Mouse (Mus musculus): ENCODE results near the gene Rtn4. TPM values are rescaled to one million over a fixed set of nuclear protein-coding genes. Genes with fewer than 3 reads are reported as not detected.

The Rtn4 gene
- polyA plus RNA-seq, 1 experiment from 2014 or later: 24.6 TPM

DNA sequence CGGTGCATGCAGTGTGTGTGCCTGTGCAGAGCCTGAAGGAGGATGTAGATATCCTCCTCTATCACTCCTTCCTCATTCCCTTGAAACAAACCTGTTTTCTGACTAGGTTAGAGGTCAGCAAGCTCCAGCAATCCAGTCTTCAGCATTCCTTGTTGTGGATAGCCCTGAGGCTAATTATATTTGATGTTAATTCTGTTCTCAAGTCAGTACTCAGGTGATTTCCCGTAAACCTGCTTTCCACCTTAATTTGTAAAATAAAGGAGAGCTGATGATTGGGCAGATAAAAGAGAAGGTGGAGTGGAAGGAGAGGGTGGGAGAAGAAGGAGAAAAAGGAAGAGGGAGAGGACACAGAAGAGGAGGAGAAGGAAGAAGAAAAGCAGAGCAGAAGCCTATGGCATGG, 8.5 kb upstream of the Rtn4 start:
- Histone ChIP-seq H3K4me2 (no peak overlapping the region), H3K9me3 (replicated peaks) (no peaks in the 10 kb centered on the region), H3K4me1 (no peaks in the 10 kb centered on the region), H3K4me3 (no peak overlapping the region), H3K9ac (no peak overlapping the region), H3K27me3 (replicated peaks) (no peaks in the 10 kb centered on the region), H3K36me3 (no peaks in the 10 kb centered on the region), H3K27ac (no peak overlapping the region)
- ATAC-seq: no peak
- 61% methylated on average over 2 of the region's 2 CpGs for WGBS (ENCODE audit: insufficient replicate concordance)

DNA sequence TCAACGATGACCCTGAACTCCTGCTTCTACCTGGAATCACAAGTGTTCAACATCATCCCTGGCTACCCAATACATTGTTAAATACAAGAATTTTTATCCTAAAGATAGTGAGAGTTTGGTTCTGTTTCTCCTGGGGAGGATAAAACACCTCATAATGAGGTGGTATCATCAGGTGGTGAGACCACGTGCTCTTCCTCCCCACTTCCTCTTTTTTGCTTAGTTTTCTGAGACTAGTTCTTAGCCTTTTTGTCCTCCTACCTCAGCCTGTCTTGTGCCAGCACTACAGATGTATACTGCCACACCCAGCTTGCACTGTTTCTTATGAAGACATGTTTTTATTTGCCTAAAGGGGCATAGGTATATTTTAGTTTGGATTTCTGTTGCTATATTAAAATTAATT, 6.6 kb upstream of the Rtn4 start:
- Histone ChIP-seq H3K9ac (no peak overlapping the region), H3K4me2 (no peak overlapping the region), H3K4me3 (no peak overlapping the region), H3K27me3 (replicated peaks) (no peaks in the 10 kb centered on the region), H3K9me3 (replicated peaks) (no peaks in the 10 kb centered on the region), H3K4me1 (no peaks in the 10 kb centered on the region), H3K27ac (no peak overlapping the region), H3K36me3 (no peaks in the 10 kb centered on the region)
- ATAC-seq: no peak
- 55% methylated on average over 2 of the region's 2 CpGs for WGBS (ENCODE audit: insufficient replicate concordance)

DNA sequence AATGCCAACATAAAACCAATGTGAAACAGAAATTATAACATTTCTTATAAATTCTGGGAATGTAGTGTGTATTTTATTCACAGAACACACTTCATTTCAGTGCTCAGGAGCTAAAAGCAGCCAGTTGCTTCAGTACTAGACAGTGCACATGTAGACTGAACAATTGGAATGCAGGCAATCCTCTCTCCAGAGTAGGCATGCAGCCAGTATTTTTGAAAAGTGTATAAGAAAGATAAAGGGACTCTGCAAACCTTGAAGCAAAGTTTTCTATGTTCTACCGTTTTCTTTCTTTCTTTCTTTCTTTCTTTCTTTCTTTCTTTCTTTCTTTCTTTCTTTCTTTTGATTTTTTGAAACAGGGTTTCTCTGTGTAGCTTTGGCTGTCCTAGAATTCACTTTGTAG, 1.2 kb upstream of the Rtn4 start:
- 48% methylated on average over 1 of the region's 1 CpGs for WGBS (ENCODE audit: insufficient replicate concordance)
- Histone ChIP-seq H3K27me3 (replicated peaks) (no peaks in the 10 kb centered on the region), H3K9me3 (replicated peaks) (no peaks in the 10 kb centered on the region), H3K9ac (no peak overlapping the region), H3K4me3 (no peak overlapping the region), H3K4me2 (no peak overlapping the region), H3K36me3 (peaks cover 3% of the 10 kb centered on the region; the same call in 1 of the 2 replicates), H3K27ac (no peak overlapping the region), H3K4me1 (peaks cover 13% of the 10 kb centered on the region)
- no peak for ATAC-seq

DNA sequence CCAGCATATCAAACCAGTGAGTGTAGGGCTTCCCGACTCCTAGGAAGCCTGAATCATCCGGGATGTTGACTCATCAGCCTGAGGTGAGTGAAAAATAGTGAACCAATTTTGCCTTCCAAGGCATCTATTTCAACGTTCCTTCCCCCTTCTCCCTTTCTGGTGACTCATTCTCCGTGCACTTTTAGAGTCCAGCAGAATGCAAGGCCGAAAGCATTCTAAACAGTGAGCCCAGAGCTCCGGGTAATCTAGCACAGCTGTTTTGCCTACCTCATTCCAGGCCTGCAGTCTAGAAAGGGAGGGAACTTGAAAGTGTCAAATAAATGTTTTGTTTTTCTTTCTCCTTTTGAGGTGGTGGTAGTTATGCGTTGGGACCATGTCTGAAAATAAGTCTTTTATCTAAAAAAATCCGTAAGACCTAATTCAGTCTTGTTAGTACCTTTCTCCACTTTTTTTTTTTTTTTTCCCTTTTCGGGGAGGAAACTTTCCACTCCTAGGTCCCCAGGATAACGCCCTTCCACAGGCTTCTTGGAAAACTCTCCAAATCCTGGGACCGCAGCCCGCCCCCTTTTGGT, 550 bp upstream of the Rtn4 start:
- H3K27ac ChIP-seq: no peak overlapping the region
- peaks cover 3% of the 10 kb centered on the region; the same call in 1 of the 2 replicates for H3K36me3 ChIP-seq
- H3K27me3 ChIP-seq (replicated peaks): no peaks in the 10 kb centered on the region
- ATAC-seq: no peak
- peak overlapping the region; percentile 35; the same call in 1 of the 2 replicates for H3K9ac ChIP-seq
- H3K4me3 ChIP-seq: peak overlapping the region; percentile 96
- peaks cover 18% of the 10 kb centered on the region for H3K4me1 ChIP-seq
- WGBS (ENCODE audit: insufficient replicate concordance): 18% methylated on average over 12 of the region's 12 CpGs
- H3K4me2 ChIP-seq: peak overlapping the region; percentile 64
- H3K9me3 ChIP-seq (replicated peaks): no peaks in the 10 kb centered on the region

DNA sequence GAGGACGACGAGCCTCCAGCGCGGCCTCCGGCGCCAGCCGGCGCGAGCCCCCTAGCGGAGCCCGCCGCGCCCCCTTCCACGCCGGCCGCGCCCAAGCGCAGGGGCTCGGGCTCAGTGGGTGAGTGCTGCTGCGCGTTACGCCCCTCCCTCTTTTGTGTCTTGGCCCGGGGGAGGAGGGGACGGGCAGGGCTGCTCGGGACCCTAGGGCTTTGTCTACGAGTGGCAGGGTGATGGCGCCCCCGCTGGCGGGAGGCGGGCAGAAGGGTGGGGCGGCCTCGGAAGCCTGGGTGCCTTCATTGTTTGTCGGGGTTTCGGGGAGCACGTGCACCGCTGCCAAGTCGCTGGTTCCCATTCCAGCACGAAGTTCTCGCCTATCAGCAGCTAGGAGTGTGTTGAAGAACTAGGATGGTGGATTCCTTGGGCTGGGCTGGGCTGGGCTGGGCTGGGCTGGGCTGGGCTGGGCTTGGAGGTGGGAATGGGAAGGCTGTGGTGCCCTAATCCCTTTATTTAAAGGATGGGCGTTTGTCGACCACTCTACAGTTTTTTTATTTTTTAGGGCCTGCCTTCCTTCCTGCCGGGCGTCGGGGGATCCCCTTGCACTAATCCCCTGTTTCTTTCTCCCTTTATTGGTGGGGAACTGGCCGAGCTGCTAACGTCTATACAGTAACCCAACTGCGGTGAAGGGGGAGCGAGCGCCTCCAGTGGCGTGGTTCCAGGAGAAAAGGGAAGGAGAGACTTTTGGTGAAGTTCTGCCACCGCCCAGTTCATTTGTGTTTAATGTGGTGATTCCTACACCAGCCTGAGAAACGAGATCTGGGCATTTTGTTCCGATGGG, 1.0 kb downstream of the Rtn4 start:
- Histone ChIP-seq H3K27ac (peak overlapping the region; percentile 97), H3K9ac (peak overlapping the region; percentile 97), H3K9me3 (replicated peaks) (no peaks in the 10 kb centered on the region), H3K4me1 (peaks cover 18% of the 10 kb centered on the region), H3K27me3 (replicated peaks) (no peaks in the 10 kb centered on the region), H3K36me3 (peaks cover 3% of the 10 kb centered on the region; the same call in 1 of the 2 replicates), H3K4me2 (peak overlapping the region; percentile 95), H3K4me3 (peak overlapping the region; percentile 96)
- WGBS (ENCODE audit: insufficient replicate concordance): under 1% methylated on average over 53 of the region's 53 CpGs
- peak; percentile 54 for ATAC-seq

DNA sequence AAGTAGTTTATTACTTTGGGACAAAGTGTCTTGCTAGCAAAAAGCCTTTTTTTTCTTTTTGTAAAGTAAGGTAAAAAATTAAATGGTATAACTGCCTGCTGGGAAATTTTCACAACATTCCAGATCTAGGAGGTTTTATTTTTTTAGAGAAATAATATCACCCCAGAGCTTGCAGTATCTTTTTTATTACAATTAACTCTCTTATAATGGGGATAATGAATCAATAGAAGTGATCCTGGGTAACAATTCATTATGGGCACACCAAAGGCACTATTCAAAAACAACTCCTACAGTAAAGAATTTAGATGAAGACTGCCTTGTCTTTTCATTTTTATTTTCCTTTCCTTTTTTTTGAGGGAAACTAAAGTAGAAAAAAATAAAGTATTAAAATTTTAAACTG, 2.0 kb downstream of the Rtn4 start:
- H3K9ac ChIP-seq: no peak overlapping the region
- no peak overlapping the region for H3K4me2 ChIP-seq
- H3K4me3 ChIP-seq: no peak overlapping the region
- H3K36me3 ChIP-seq: peaks cover 3% of the 10 kb centered on the region; the same call in 1 of the 2 replicates
- H3K27me3 ChIP-seq (replicated peaks): no peaks in the 10 kb centered on the region
- H3K27ac ChIP-seq: no peak overlapping the region
- H3K9me3 ChIP-seq (replicated peaks): no peaks in the 10 kb centered on the region
- no peak for ATAC-seq
- H3K4me1 ChIP-seq: peaks cover 18% of the 10 kb centered on the region

DNA sequence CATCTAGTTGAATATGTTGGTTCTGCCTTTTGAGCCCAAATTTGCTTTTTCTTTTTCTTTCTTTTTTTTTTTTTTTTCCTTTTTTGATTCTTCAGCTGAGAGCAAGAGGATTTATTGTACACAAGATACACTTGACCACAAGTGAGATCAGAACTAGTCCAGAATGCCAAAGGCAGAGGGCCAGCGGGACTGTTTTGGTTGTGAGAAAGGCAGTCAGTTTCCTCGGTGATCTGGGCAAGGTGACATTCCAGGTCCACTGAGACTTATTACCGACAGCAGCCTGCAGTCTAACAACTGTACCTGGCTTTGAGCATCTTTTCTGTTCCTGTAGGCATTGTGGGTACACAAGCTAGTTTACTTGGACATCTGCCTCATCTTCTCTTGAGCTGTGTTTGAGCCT, 10.0 kb downstream of the Rtn4 start:
- Histone ChIP-seq H3K4me1 (no peaks in the 10 kb centered on the region), H3K27ac (no peak overlapping the region), H3K9ac (no peak overlapping the region), H3K4me3 (no peak overlapping the region), H3K9me3 (replicated peaks) (no peaks in the 10 kb centered on the region), H3K27me3 (replicated peaks) (no peaks in the 10 kb centered on the region), H3K4me2 (no peak overlapping the region), H3K36me3 (peaks cover 15% of the 10 kb centered on the region)
- ATAC-seq: no peak
- 85% methylated on average over 3 of the region's 3 CpGs for WGBS (ENCODE audit: insufficient replicate concordance)

DNA sequence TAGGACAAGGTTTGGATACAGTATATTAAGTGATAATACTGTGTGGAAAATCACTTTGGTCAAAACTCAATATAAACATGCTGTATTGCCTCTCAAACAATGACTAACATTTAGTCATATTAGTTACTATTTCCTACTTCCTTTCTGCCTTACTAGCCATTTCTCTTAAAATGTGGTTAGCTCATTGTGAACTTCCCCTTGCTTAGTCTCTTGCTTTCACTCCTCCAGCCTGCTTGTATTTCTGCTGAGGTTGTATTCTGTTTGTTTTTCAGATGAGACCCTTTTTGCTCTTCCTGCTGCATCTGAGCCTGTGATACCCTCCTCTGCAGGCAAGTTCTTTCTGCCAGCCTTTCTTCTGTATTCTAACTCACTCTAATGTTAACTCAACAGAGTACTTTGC, 12.5 kb downstream of the Rtn4 start:
- H3K27me3 ChIP-seq (replicated peaks): no peaks in the 10 kb centered on the region
- H3K4me1 ChIP-seq: no peaks in the 10 kb centered on the region
- no peaks in the 10 kb centered on the region for H3K9me3 ChIP-seq (replicated peaks)
- no peak for ATAC-seq
- no peak overlapping the region for H3K4me3 ChIP-seq
- no peak overlapping the region for H3K4me2 ChIP-seq
- peaks cover 19% of the 10 kb centered on the region for H3K36me3 ChIP-seq
- no peak overlapping the region for H3K27ac ChIP-seq
- H3K9ac ChIP-seq: no peak overlapping the region

DNA sequence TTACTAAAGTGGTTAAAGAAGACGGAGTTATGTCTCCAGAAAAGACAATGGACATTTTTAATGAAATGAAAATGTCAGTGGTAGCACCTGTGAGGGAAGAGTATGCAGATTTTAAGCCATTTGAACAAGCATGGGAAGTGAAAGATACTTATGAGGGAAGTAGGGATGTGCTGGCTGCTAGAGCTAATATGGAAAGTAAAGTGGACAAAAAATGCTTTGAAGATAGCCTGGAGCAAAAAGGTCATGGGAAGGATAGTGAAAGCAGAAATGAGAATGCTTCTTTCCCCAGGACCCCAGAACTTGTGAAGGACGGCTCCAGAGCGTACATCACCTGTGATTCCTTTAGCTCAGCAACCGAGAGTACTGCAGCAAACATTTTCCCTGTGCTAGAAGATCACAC, 14.1 kb downstream of the Rtn4 start:
- H3K9me3 ChIP-seq (replicated peaks): no peaks in the 10 kb centered on the region
- H3K4me2 ChIP-seq: no peak overlapping the region
- 88% methylated on average over 4 of the region's 4 CpGs for WGBS (ENCODE audit: insufficient replicate concordance)
- no peak overlapping the region for H3K9ac ChIP-seq
- H3K4me3 ChIP-seq: no peak overlapping the region
- no peak overlapping the region for H3K27ac ChIP-seq
- no peaks in the 10 kb centered on the region for H3K4me1 ChIP-seq
- no peak for ATAC-seq
- no peaks in the 10 kb centered on the region for H3K27me3 ChIP-seq (replicated peaks)
- peaks cover 19% of the 10 kb centered on the region for H3K36me3 ChIP-seq

DNA sequence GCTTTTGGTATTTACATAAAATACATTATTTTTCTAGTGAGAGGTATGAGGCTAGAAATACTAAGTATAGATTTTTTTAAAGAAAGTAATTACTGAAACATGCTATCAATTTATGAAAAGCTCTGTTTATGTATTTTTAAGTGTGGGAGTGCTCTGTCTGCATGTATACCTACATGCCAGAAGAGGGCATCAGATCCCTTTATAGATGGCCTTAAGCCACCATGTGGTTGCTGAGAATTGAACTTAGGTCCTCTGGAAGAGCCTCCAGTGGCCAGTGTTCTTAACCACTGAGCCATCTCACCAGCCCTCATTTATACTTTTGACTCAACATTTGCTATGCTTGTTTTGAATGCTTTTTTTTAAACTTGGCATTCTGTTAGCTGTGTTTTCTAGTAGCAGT, 16.8 kb downstream of the Rtn4 start:
- no peak for ATAC-seq
- no peaks in the 10 kb centered on the region for H3K27me3 ChIP-seq (replicated peaks)
- H3K4me1 ChIP-seq: no peaks in the 10 kb centered on the region
- H3K4me2 ChIP-seq: no peak overlapping the region
- no peak overlapping the region for H3K27ac ChIP-seq
- H3K4me3 ChIP-seq: no peak overlapping the region
- H3K9me3 ChIP-seq (replicated peaks): no peaks in the 10 kb centered on the region
- no peak overlapping the region for H3K9ac ChIP-seq
- peaks cover 19% of the 10 kb centered on the region for H3K36me3 ChIP-seq

DNA sequence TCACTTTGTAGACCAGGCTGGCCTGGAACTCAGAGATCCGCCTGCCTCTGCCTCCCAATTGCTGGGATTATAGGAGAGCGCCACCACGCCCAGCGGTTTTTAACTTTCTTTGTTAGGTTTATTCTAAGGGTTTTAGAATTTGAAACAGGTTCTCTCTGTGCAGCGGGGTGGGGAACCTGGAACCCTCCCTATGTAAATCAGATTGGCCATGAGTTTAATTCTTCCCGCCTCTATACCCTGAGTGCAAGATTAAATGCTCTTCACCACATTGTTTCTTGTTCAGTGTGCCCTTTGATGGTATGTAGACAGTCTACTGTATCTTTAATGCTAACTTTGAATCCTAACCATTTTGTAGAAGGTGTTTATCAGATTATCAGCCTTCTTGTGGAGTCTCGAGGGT, 21.4 kb downstream of the Rtn4 start:
- no peaks in the 10 kb centered on the region for H3K36me3 ChIP-seq
- 81% methylated on average over 7 of the region's 7 CpGs for WGBS (ENCODE audit: insufficient replicate concordance)
- no peak overlapping the region for H3K4me3 ChIP-seq
- H3K9ac ChIP-seq: no peak overlapping the region
- H3K27me3 ChIP-seq (replicated peaks): no peaks in the 10 kb centered on the region
- no peak overlapping the region for H3K4me2 ChIP-seq
- no peak for ATAC-seq
- no peak overlapping the region for H3K27ac ChIP-seq
- H3K4me1 ChIP-seq: 0 out of 2 replicates have a peak, but pooled peaks cover 4% of the 10 kb centered on the region
- H3K9me3 ChIP-seq (replicated peaks): no peaks in the 10 kb centered on the region

DNA sequence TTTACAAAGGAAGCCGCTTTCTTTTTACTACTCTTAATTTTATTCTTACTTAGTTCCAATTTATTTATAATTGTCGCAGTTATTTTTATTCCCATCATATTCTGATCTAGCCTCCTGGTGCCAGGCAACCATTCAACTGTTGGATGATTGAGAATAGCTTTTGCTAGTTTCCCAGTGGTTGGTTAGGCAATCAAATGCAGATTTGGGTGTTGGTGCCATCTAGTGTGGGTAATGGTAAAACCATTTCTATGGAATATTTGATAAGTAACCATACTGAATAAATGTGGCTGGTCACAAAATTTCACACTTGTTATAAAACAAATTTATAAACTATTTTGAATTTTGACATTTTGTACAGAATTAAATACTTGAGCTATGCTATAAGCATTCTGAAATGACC, 22.0 kb downstream of the Rtn4 start:
- WGBS (ENCODE audit: insufficient replicate concordance): 85% methylated on average over 2 of the region's 2 CpGs
- no peak overlapping the region for H3K27ac ChIP-seq
- H3K36me3 ChIP-seq: no peaks in the 10 kb centered on the region

More for the DNA sequence above, 22.0 kb downstream of the Rtn4 start:
- no peak overlapping the region for H3K9ac ChIP-seq
- 0 out of 2 replicates have a peak, but pooled peaks cover 4% of the 10 kb centered on the region for H3K4me1 ChIP-seq
- H3K9me3 ChIP-seq (replicated peaks): no peaks in the 10 kb centered on the region
- no peaks in the 10 kb centered on the region for H3K27me3 ChIP-seq (replicated peaks)
- H3K4me3 ChIP-seq: no peak overlapping the region
- H3K4me2 ChIP-seq: no peak overlapping the region
- ATAC-seq: no peak

Data from liver, embryonic 12.5 days (tissue).